Mouse (Mus musculus): ENCODE data around the gene Elmsan1.

Gene Elmsan1

DNA sequence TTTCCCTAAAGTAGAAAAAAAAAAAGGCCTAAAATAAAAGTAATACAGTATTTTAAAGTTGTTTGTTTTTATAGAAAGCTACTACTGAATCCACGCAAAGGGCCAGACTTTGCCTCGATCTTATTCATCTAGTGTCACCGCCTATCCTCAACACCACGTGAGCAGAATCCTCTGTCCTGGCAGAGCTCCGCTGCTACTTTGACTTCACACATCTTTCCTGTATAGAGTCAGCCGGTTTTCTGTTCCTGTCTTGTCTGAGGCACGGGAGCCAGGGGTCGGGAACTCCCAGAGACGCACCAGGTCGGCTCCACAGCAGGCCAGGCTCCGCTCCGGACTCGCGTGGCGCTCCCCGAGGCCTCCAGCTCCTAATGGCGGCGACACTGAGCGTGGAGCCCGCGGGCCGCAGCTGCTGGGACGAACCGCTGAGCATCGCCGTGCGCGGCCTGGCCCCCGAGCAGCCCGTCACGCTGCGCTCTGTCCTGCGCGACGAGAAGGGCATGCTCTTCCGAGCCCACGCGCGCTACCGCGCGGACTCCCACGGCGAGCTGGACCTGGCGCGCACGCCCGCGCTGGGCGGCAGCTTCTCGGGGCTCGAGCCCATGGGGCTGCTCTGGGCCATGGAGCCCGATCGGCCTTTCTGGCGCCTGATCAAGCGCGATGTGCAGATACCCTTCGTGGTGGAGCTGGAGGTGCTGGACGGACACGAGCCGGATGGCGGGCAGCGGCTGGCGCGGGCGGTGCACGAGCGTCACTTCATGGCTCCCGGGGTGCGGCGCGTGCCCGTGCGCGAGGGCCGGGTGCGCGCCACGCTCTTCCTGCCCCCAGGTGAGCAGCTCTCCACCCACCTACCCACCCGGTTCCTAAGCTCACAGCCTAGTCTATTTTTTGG, 117.8 kb downstream of the Elmsan1 start, which contains the start of gene Acot6:
Acot6 (plus strand) TSS at position 51 of the 889 bp plus-strand sequence.
- peak; percentile 44 for DNase-seq (ENCODE audit: low read depth, low spot score)

DNA sequence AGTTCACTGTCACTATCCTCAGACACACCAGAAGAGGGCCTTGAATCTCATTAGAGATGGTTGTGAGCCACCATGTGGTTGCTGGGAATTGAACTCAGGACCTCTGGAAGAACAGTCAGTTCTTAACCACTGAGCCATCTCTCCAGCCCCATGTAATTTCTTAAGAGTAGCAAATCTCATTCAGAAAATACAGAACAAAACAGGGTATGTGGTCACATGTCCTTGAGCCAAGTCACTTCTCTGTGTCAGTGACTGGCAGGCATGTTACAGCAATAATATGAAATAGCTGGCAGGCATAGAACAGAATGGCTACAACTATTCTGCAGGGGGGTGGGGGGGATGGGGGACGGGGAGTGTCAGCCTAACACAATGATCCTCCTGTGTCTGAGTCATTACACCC, 118.6 kb downstream of the Elmsan1 start:
- DNase-seq (ENCODE audit: low read depth, low spot score): no peak

DNA sequence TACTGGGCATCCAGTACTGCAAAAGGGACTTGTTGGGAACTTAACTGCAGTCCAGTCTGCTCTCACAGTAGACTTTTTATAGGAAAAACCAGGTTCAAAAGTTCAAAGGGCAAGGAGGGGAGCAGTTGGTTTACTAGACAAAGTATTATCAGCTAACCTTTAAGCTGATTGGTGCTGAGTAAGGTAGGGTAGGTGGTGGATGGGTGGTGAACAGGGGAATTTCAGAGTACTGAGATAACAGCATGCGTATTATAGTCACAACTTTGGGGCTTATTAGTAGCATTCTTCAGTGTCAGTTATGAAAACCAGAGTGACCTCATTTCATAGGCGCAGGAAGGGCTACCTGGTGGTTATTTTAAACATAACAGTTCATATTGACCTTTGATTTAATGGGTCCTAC, 119.1 kb downstream of the Elmsan1 start:
- DNase-seq (ENCODE audit: low read depth, low spot score): no peak
